Mouse (Mus musculus) E14TG2a.4 (cell line): ENCODE measurements around the gene Atp6v0c.
A peak's percentile ranks its signal among the peaks of the same experiment; 100 is the strongest.
"Not testable (repeated sequence)": the region's sequence is repeated elsewhere in the genome, so short reads cannot be mapped to it uniquely, and the experiment has no call there.

ENCODE experiments used
- CTCF ChIP-seq: conservative IDR thresholded peaks from 2 replicates; pipeline ENCODE4 v1.5.1; 2014; ENCODE audit warnings: low read length
- NANOG ChIP-seq: IDR thresholded peaks from 2 replicates; pipeline ENCODE4 v1.6.1; 2014; ENCODE audit warnings: borderline replicate concordance, low read length, mixed read lengths
- POU5F1 ChIP-seq: IDR thresholded peaks from 2 replicates; pipeline ENCODE4 v1.6.1; 2014; ENCODE audit warnings: low read length, borderline replicate concordance

GRCm38 (mm10) chr17:24132919-24133318, 36.6 kb downstream of the Atp6v0c start:
- peak; percentile 31 for TF ChIP-seq CTCF
- not testable (repeated sequence) for TF ChIP-seq POU5F1, NANOG
